Mouse (Mus musculus) brain, embryonic 18.5 days (tissue): ENCODE measurements around the gene Prh1.
"Not testable (repeated sequence)": the region's sequence is repeated elsewhere in the genome, so short reads cannot be mapped to it uniquely, and the experiment has no call there.

Experiments used
- DNase-seq: peaks from one replicate; pipeline ENCODE4 v3.0.0-alpha.2; 2012; ENCODE audit warnings: low read depth, low spot score

Gene Prh1

GRCm38 (mm10) chr6:132569509-132569908, at the start of gene Prh1:
Prh1 (plus strand) TSS chr6:132569809.
- DNase-seq: not testable (repeated sequence)

GRCm38 (mm10) chr6:132595613-132596012, 26.0 kb downstream of the Prh1 start, which contains the start of gene Prp2:
Prp2 (plus strand) TSS chr6:132595913.
- DNase-seq: not testable (repeated sequence)
